Mouse (Mus musculus) testis, adult 2 months (tissue): ENCODE data around the gene Fam135a.

Experiments used
- CTCF ChIP-seq: fragments of 200-500 bp; IDR thresholded peaks from 2 replicates; pipeline ENCODE4 v1.5.1; 2012; ENCODE audit warnings: low read depth, mild to moderate bottlenecking, inconsistent platforms, low read length, moderate library complexity; ENCODE audit not compliant: control insufficient read depth, insufficient read depth, insufficient replicate concordance
- POLR2A ChIP-seq: fragments of 200-500 bp; IDR thresholded peaks from 2 replicates; pipeline ENCODE4 v1.6.1; 2012; ENCODE audit warnings: low read depth, mild to moderate bottlenecking, inconsistent platforms, low read length, moderate library complexity; ENCODE audit not compliant: control insufficient read depth

- TF ChIP-seq CTCF (no peak), POLR2A (no peak)
Measured at GRCm38 (mm10) chr1:24124610-24125009, 24.5 kb upstream of the Fam135a start.
